Mouse (Mus musculus) neural tube, embryonic 13.5 days (tissue): ENCODE results near the gene Actn1. TPM values are rescaled to one million over a fixed set of nuclear protein-coding genes. Genes with fewer than 3 reads are reported as not detected.

ENCODE experiments used
- ATAC-seq: fragments of 200-750 bp; cut with Nextera tagmentation; 2 replicates; pipeline ENCODE4 v1.8.0; 2017; ENCODE audit warnings: low read depth, mild to moderate bottlenecking, moderate TSS enrichment, moderate library complexity
- H3K27ac ChIP-seq: fragments of 300-500 bp; sonication (generic); replicated peaks from 2 replicates; pipeline ENCODE4 v1.5.1; 2015; ENCODE audit warnings: moderate library complexity, mild to moderate bottlenecking, inconsistent platforms
- H3K27me3 ChIP-seq: fragments of 300-500 bp; sonication (generic); 2 replicates; pipeline ENCODE4 v1.6.1; 2015; ENCODE audit warnings: mild to moderate bottlenecking, inconsistent platforms
- H3K36me3 ChIP-seq: fragments of 300-500 bp; sonication (generic); 2 replicates; pipeline ENCODE4 v1.6.1; 2015; ENCODE audit warnings: mild to moderate bottlenecking, inconsistent platforms
- H3K4me1 ChIP-seq: fragments of 300-500 bp; sonication (generic); replicated peaks from 2 replicates; pipeline ENCODE4 v1.6.1; 2015; ENCODE audit warnings: inconsistent platforms
- H3K4me2 ChIP-seq: fragments of 300-500 bp; sonication (generic); 2 replicates; pipeline ENCODE4 v1.6.1; 2015; ENCODE audit warnings: inconsistent platforms, mild to moderate bottlenecking, moderate library complexity
- H3K4me3 ChIP-seq: fragments of 300-500 bp; sonication (generic); 2 replicates; pipeline ENCODE4 v1.5.1; 2015; ENCODE audit warnings: mild to moderate bottlenecking, inconsistent platforms
- H3K9ac ChIP-seq: fragments of 300-500 bp; sonication (generic); 2 replicates; pipeline ENCODE4 v1.6.1; 2015; ENCODE audit warnings: moderate library complexity, mild to moderate bottlenecking, inconsistent platforms
- H3K9me3 ChIP-seq: fragments of 300-500 bp; sonication (generic); 2 replicates; pipeline ENCODE4 v1.6.1; 2016; ENCODE audit warnings: inconsistent platforms
- WGBS: fragments of 180-500 bp; shearing (Covaris S2); methylation state at CpG from one replicate; pipeline ENCODE4 v1.1.7; 2015; 5-methylcytosine and 5-hydroxymethylcytosine counted together
- polyA plus RNA-seq: library from polyadenylated mRNA; unstranded; fragments of >200 nt; fragmentation: Nextera tagmentation; extraction: Ambion mirVana; gene quantifications from 2 replicates; pipeline ENCODE4 v1.2.1, GENCODE M21; 2015

The Actn1 gene
- polyA plus RNA-seq, 1 experiment from 2014 or later = 8.8 TPM

DNA sequence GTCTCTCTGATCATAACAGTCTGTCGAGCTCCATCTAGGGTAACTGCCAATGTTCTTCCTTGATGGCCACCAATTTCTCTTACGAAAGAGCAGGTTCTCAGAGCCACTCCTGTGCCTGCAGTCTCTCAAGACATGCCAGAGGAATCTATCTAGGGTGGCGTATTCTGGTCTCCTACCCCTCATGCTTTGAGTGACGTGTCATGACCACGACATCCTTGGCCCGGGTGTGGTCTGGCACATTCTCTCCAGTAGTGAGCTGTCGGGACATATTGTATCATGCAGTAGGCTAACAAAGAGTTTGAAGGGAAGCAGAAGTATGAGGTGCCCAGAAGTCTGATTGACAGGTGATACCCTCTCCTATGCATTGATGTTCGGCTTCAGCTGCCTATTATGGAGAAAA lies 119.2 kb downstream of the Actn1 start:
- Histone ChIP-seq H3K9me3 (no peaks in the 10 kb centered on the region), H3K36me3 (no peaks in the 10 kb centered on the region), H3K27ac (no peak overlapping the region), H3K4me2 (no peak overlapping the region), H3K27me3 (no peaks in the 10 kb centered on the region), H3K4me3 (no peak overlapping the region), H3K9ac (no peak overlapping the region), H3K4me1 (peaks cover 7% of the 10 kb centered on the region)
- 86% methylated on average over 8 of the region's 8 CpGs for WGBS
- ATAC-seq = no peak

DNA sequence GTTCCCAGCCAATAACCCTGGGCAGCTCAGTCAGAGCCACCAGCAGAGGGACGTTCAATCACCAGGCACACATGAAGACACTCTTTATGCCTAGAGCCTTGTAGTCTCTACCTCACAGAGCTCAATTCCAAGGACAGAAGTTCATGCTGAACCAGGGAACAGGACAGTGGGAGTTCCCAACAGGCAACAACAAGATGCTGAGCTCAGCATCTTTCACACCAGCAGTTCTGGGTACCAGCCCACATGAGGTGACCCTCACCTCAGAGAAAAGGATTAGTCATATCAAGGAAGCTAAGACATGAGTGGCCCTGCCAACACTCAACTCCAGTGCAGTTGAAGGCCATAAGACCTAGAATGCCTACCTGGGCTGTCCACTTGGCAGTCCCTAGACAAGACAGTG lies 122.4 kb downstream of the Actn1 start:
- H3K4me2 ChIP-seq = no peak overlapping the region
- 62% methylated on average over 1 of the region's 1 CpGs for WGBS
- H3K9me3 ChIP-seq = no peaks in the 10 kb centered on the region
- no peak for ATAC-seq
- H3K36me3 ChIP-seq = no peaks in the 10 kb centered on the region
- H3K27ac ChIP-seq = no peak overlapping the region
- H3K4me1 ChIP-seq = peaks cover 3% of the 10 kb centered on the region; the same call in 1 of the 2 replicates
- no peak overlapping the region for H3K4me3 ChIP-seq
- no peak overlapping the region for H3K9ac ChIP-seq
- no peaks in the 10 kb centered on the region for H3K27me3 ChIP-seq

DNA sequence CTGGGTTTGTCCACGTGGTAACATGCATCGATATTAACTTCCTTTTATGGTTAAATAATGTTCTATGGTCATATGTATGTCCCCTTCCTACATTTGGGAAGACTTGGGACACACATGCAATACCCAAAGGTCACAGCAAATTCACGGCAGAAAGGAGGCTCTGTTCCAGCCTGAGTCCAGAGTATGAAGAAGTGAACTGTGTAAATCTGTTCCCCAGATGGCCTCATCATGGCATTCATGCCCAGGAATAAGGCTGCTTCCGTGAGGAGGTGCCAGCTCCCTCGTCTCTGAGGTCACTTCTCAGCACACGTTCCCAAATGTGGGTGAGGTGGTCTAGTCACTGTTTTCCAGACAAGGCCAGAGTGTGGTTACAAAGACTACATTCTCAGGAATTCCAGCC lies 122.9 kb downstream of the Actn1 start:
- Histone ChIP-seq H3K27me3 (no peaks in the 10 kb centered on the region), H3K9me3 (no peaks in the 10 kb centered on the region), H3K4me2 (no peak overlapping the region), H3K9ac (no peak overlapping the region), H3K4me3 (no peak overlapping the region), H3K4me1 (peaks cover 4% of the 10 kb centered on the region), H3K36me3 (no peaks in the 10 kb centered on the region), H3K27ac (no peak overlapping the region)
- WGBS = 84% methylated on average over 6 of the region's 6 CpGs
- no peak for ATAC-seq

DNA sequence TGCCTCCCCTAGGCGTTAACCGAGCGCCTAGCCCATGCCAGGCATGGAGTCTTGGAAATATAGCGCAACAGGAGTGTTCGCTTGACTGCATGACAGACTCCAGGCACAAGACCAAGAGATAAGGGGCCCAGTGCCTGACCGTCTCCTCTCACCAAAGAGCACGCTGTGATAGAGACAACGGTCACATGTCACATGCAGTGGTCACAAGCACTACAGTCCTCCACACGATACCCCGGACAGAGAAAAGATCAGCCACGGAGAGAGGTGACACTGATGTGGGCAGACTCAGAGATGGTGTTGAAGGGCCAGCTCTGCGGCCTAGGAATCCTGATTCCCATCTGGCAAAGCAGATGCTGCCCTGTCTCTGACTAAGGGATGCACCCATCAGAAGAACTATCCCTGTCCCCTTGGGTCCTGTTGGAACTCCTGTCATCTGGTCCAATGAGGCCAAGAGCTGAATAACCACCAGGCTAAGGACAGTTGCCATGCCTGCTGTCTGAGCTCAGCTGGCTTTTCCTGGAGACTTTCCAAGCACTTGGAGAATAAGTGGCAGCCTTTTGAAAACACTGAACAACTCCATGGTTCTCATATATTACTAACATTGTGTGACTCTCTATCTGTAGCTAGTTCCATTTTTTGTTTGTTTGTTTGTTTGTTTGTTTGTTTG lies 123.8 kb downstream of the Actn1 start:
- 89% methylated on average over 12 of the region's 12 CpGs for WGBS
- Histone ChIP-seq H3K9me3 (no peaks in the 10 kb centered on the region), H3K4me3 (no peak overlapping the region), H3K4me1 (peaks cover 12% of the 10 kb centered on the region), H3K36me3 (no peaks in the 10 kb centered on the region), H3K9ac (no peak overlapping the region), H3K27me3 (no peaks in the 10 kb centered on the region), H3K4me2 (no peak overlapping the region), H3K27ac (peak overlapping the region; percentile 13; the same call in 1 of the 2 replicates)
- no peak for ATAC-seq

DNA sequence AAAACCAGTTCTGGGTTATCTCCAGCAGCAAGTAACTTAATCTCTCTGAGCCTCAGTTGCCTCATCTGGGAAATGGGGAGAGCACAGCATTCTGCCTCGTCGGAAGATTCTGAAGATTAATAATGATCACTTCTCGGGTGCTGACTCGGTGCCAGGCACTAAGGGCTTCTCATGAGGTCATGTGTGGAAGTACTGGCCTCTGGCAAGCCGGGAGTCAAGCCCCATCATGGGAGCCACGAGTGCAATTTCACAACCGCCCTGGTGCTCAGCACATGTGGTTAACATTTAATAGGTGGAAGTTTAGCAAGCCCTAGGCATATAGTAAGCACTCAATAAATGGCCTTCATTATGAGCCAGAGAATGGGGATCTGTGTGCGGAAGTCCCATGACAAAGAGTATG lies 125.0 kb downstream of the Actn1 start:
- 87% methylated on average over 8 of the region's 8 CpGs for WGBS

DNA sequence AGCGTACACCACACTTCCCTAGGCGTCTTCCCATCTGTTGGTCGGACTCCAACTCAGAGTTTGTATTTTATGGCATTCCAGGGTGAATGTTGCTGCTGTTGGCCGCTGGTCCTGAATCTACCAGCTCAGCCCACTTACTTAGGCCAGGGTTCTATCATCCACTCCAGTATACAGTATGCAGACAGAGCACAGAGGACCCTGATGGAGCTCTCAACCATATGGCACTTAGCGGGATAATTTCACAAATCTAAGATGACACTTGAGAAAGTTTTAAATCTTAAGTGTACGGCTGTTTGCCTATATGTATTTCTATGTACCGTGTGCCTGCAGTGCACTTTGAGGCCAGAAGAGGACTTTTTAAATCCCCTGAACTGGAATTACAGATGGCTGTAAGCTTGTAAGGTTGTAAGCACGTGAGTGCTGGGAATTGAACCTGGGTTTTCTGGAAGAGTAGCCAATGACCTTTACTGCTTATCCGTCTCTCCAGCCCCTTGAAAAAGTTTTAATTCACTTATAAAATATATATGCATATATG lies 127.1 kb downstream of the Actn1 start:
- Histone ChIP-seq H3K9me3 (no peaks in the 10 kb centered on the region), H3K27me3 (no peaks in the 10 kb centered on the region), H3K27ac (peak overlapping the region; percentile 97; the same call in 1 of the 2 replicates), H3K4me2 (peak overlapping the region; percentile 79; the same call in 1 of the 2 replicates), H3K9ac (peak overlapping the region; percentile 97; the same call in 1 of the 2 replicates), H3K36me3 (no peaks in the 10 kb centered on the region), H3K4me3 (peak overlapping the region; percentile 62; the same call in 1 of the 2 replicates), H3K4me1 (peaks cover 32% of the 10 kb centered on the region)
- WGBS = 41% methylated on average over 9 of the region's 9 CpGs
- peak; percentile 26 for ATAC-seq

More for the DNA sequence above, 125.0 kb downstream of the Actn1 start:
- peaks cover 24% of the 10 kb centered on the region for H3K4me1 ChIP-seq
- no peaks in the 10 kb centered on the region for H3K27me3 ChIP-seq
- H3K36me3 ChIP-seq = no peaks in the 10 kb centered on the region
- no peak overlapping the region for H3K4me3 ChIP-seq
- H3K27ac ChIP-seq = no peak overlapping the region
- H3K4me2 ChIP-seq = no peak overlapping the region
- H3K9ac ChIP-seq = no peak overlapping the region
- ATAC-seq = no peak
- no peaks in the 10 kb centered on the region for H3K9me3 ChIP-seq

DNA sequence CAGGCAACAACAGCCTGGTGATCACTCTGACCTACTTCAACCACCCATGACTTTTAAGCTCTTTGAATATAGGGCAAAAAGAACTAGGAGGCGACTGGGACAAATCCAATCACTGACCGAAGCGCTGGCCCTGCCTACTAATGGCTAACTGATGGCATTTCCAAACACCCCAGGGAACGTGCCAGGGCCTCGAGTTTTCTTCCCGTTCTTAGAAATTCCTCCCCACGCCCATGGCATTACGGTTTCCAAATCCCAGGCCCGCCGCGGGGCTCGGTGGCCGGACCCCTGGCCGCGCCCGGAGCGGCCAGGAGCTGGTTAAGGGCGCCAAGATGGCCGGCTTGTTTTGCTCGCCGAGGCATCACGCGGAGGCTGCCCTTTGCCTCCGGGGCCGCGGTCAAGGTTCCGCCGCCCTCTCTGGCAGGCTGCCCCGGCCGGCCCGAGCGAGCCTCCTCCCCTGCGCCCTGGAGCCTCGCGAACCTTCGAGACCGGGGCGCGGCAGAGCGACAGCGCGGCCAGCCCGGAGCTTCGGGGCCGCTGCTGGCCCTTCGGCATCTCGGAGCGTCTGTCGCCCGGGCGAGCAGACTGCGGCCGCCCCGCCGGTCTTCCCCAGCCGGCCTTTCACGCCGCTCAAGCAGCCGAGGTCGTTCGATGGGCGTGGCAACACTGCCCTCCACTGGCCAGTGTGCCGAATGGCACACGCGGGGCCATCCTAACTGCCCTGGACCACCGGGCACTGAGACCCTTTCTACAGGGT lies 127.7 kb downstream of the Actn1 start:
- ATAC-seq = peak; percentile 87
- whole genome bisulfite sequencing = 1% methylated on average over 59 of the region's 66 CpGs
- no peaks in the 10 kb centered on the region for H3K36me3 ChIP-seq

DNA sequence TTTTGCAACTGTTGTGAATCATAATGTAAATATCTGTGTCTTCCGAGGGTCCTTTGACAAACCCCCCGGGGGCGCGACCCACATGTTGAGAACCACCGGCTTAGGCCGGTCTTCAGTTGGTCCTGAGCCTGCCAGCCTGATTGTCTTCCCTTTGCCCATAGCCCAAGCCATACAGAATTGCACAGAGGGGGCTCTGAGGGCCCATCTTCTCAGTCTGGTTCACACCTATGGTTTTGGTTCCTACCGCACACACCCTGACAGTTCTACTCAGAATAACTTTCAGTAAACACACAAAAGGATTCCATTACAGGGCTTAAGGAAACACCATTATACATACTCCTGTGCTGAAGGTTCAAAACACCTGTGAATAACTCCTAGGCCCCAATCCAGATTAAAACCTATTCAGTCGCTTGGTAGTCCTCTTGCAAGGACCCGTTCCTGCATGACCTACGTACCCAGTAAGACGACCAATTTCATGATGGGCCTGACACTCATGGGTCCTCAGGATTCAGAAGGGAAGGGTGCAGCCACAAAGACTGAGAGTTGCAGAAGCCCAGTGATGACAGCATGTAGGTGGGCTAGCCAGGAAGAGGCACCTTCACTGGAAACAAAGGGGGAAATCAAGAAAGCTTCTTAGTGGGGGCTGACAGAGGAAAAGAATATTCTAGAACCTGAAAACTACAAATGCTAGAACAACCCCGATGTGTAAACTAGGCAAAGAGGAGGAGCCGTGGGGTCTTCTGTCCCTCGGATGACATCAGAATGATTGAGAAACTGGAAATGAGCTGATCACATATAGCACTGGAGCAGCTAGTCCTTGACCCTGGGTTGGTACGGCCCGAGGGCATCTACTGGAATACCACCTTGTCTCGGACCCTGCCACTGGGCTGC lies 128.6 kb downstream of the Actn1 start:
- ATAC-seq = peak; percentile 8; the same call in 1 of the 2 replicates
- H3K4me3 ChIP-seq = peak overlapping the region; percentile 62
- 56% methylated on average over 17 of the region's 17 CpGs for WGBS

More for the DNA sequence above, 127.7 kb downstream of the Actn1 start:
- Histone ChIP-seq H3K4me3 (peak overlapping the region; percentile 62), H3K9me3 (no peaks in the 10 kb centered on the region), H3K4me2 (peak overlapping the region; percentile 79), H3K27me3 (no peaks in the 10 kb centered on the region), H3K9ac (peak overlapping the region; percentile 97), H3K4me1 (peaks cover 32% of the 10 kb centered on the region), H3K27ac (peak overlapping the region; percentile 97)

DNA sequence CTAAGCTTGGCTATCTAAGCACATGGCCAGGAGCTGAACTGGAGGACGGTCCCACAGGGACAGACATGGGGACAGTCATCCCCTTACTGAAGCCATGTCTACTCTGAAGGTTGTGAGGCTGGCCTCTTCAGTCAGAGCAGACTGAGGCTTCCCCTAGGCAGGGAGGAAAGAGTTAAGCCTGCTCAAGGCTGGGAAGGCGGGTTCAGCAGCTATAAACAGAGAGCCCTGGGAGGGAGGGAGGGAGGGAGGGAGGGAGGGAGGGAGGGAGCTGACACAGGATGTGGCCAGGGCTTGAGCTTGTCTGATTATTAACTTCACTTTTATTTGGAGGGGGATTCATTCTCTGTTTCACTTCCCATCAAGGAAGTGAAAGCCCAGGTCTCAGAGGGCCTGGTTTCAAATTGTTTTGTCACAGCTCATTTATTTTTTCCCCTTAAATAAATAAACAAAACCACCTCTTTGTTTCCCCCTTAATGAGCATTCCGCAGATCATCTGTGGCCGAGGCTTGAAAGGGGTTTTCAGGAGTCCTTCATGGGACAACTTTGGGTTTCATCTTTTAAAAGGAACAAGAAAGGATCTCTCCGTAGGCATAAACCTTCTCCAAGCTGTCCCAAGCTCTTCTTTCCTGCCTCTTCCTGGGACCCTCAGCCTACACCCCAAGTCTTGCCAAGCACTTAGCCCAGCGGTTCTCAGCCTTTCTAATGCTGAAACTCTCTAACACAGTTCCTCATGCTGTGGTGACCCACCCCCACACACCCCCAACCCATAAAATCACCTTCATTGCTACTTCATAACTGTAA lies 129.4 kb downstream of the Actn1 start:
- no peaks in the 10 kb centered on the region for H3K9me3 ChIP-seq
- H3K4me3 ChIP-seq = 0 out of 2 replicates have a peak overlapping the region, but pooled peaks have one; percentile 9
- peak overlapping the region; percentile 97 for H3K27ac ChIP-seq
- ATAC-seq = peak; percentile 64
- peak overlapping the region; percentile 79 for H3K4me2 ChIP-seq
- H3K36me3 ChIP-seq = no peaks in the 10 kb centered on the region
- 3% methylated on average over 6 of the region's 6 CpGs for WGBS
- H3K27me3 ChIP-seq = no peaks in the 10 kb centered on the region
- peak overlapping the region; percentile 58 for H3K9ac ChIP-seq
- H3K4me1 ChIP-seq = peaks cover 32% of the 10 kb centered on the region

More for the DNA sequence above, 128.6 kb downstream of the Actn1 start:
- Histone ChIP-seq H3K9me3 (no peaks in the 10 kb centered on the region), H3K9ac (peak overlapping the region; percentile 97), H3K27ac (peak overlapping the region; percentile 97), H3K27me3 (no peaks in the 10 kb centered on the region), H3K36me3 (no peaks in the 10 kb centered on the region), H3K4me2 (peak overlapping the region; percentile 79), H3K4me1 (peaks cover 32% of the 10 kb centered on the region)

DNA sequence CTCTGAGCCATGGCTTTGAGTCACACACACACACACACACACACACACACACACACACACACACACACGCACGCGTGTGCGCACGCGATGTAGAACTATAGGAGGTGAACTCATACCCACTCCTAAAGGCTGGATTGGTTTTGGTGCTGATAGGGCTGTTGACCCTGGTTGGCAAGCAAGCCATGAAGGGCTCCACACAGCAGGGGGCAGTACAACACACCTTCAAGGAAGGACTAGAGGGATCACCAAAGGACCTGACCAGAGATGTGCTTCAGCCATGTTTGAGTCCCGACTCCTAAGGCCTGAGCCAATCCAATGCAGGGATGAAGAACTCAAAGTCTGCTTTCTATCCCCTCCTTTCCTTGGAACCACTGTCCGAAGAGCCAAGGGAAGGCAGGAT lies 130.6 kb downstream of the Actn1 start:
- 97% methylated on average over 8 of the region's 8 CpGs for WGBS
- H3K36me3 ChIP-seq = 0 out of 2 replicates have a peak, but pooled peaks cover under 1% of the 10 kb centered on the region
- H3K27me3 ChIP-seq = no peaks in the 10 kb centered on the region
- no peaks in the 10 kb centered on the region for H3K9me3 ChIP-seq
- peaks cover 32% of the 10 kb centered on the region for H3K4me1 ChIP-seq
- no peak overlapping the region for H3K9ac ChIP-seq
- H3K4me2 ChIP-seq = no peak overlapping the region; the same call in 1 of the 2 replicates
- H3K27ac ChIP-seq = no peak overlapping the region
- no peak for ATAC-seq
- H3K4me3 ChIP-seq = no peak overlapping the region
